17 mouse cellular contexts compared by ENCODE assay signal in genomic region chr6:23207791-23208190, GRCm38 (mm10). TPM values are rescaled to one million over a fixed set of nuclear protein-coding genes. Genes with fewer than 3 reads are reported as not detected.
DNase-seq lines count a peak whose midpoint lies in the region; ATAC-seq and TF ChIP-seq lines count a peak whose summit lies in the region.
"Had no signal": no experiment of that assay in that cellular context is flagged by ENCODE, and none has a peak within 500 bp of the region (broad histone marks: within the 10 kb centered on the region; RNA-seq: fewer than 3 reads in every experiment).

No protein-coding gene starts in this region.

- no peaks in the 10 kb centered on the region for H3K9me3 ChIP-seq in forebrain, embryonic 13.5 days (replicated peaks)
- no peaks in the 10 kb centered on the region for H3K9me3 ChIP-seq in forebrain, embryonic 15.5 days
- no peaks in the 10 kb centered on the region for H3K9me3 ChIP-seq in midbrain, embryonic 14.5 days (ENCODE audit: control insufficient read depth, low read length)
- H3K9me3 ChIP-seq in midbrain, embryonic 13.5 days = no peaks in the 10 kb centered on the region
- H3K9me3 ChIP-seq in forebrain, postnatal 0 days (ENCODE audit: low read length) = no peaks in the 10 kb centered on the region
- H3K9me3 ChIP-seq: heart, embryonic 15.5 days; liver, embryonic 12.5 days had no signal

- H3K27ac ChIP-seq in forebrain, embryonic 13.5 days = no peak overlapping the region
- H3K27ac ChIP-seq in forebrain, embryonic 15.5 days (replicated peaks) = no peak overlapping the region
- H3K27ac ChIP-seq in midbrain, embryonic 14.5 days (replicated peaks; ENCODE audit: low read depth, low read length) = no peak overlapping the region
- H3K27ac ChIP-seq in midbrain, embryonic 13.5 days = no peak overlapping the region
- no peak overlapping the region for H3K27ac ChIP-seq in forebrain, postnatal 0 days (ENCODE audit: low read depth, low read length)
- H3K27ac ChIP-seq: heart, embryonic 15.5 days; liver, embryonic 12.5 days had no signal

- H3K4me2 ChIP-seq in forebrain, embryonic 13.5 days = no peak overlapping the region
- H3K4me2 ChIP-seq in forebrain, embryonic 15.5 days (replicated peaks) = no peak overlapping the region
- H3K4me2 ChIP-seq in midbrain, embryonic 14.5 days (ENCODE audit: low read length) = no peak overlapping the region
- no peak overlapping the region for H3K4me2 ChIP-seq in midbrain, embryonic 13.5 days (replicated peaks)
- H3K4me2 ChIP-seq in forebrain, postnatal 0 days (ENCODE audit: low read depth) = no peak overlapping the region
- H3K4me2 ChIP-seq: heart, embryonic 15.5 days; liver, embryonic 12.5 days had no signal

- H3K9ac ChIP-seq in forebrain, embryonic 13.5 days = no peak overlapping the region
- H3K9ac ChIP-seq in forebrain, embryonic 15.5 days (replicated peaks) = no peak overlapping the region
- H3K9ac ChIP-seq in midbrain, embryonic 14.5 days (replicated peaks; ENCODE audit: low read length) = no peak overlapping the region
- no peak overlapping the region for H3K9ac ChIP-seq in midbrain, embryonic 13.5 days (replicated peaks)
- no peak overlapping the region for H3K9ac ChIP-seq in forebrain, postnatal 0 days
- H3K9ac ChIP-seq: heart, embryonic 15.5 days; liver, embryonic 12.5 days had no signal

- 51% methylated on average over 4 of the region's 4 CpGs for WGBS in forebrain, embryonic 13.5 days
- WGBS in forebrain, embryonic 15.5 days = 69% methylated on average over 4 of the region's 4 CpGs
- WGBS in midbrain, embryonic 14.5 days = 67% methylated on average over 4 of the region's 4 CpGs
- WGBS in midbrain, embryonic 13.5 days = 63% methylated on average over 4 of the region's 4 CpGs
- 62% methylated on average over 4 of the region's 4 CpGs for WGBS in forebrain, postnatal 0 days

- TF ChIP-seq CTCF in forebrain, postnatal 0 days (IDR thresholded peaks at IDR 0.05; ENCODE audit: low read depth) = peak; percentile 50

- H3K4me3 ChIP-seq in forebrain, embryonic 13.5 days = no peak overlapping the region
- no peak overlapping the region for H3K4me3 ChIP-seq in forebrain, embryonic 15.5 days
- no peak overlapping the region for H3K4me3 ChIP-seq in midbrain, embryonic 14.5 days (replicated peaks; ENCODE audit: low read depth, low read length)
- no peak overlapping the region for H3K4me3 ChIP-seq in midbrain, embryonic 13.5 days (replicated peaks)
- H3K4me3 ChIP-seq in forebrain, postnatal 0 days (ENCODE audit: low read depth, low read length) = no peak overlapping the region
- H3K4me3 ChIP-seq: heart, embryonic 15.5 days; liver, embryonic 12.5 days had no signal

- no peaks in the 10 kb centered on the region for H3K36me3 ChIP-seq in forebrain, embryonic 13.5 days (ENCODE audit: poor library complexity, severe bottlenecking)
- no peaks in the 10 kb centered on the region for H3K36me3 ChIP-seq in forebrain, embryonic 15.5 days
- no peaks in the 10 kb centered on the region for H3K36me3 ChIP-seq in midbrain, embryonic 14.5 days (ENCODE audit: control insufficient read depth, insufficient read depth, low read length)
- H3K36me3 ChIP-seq in midbrain, embryonic 13.5 days = no peaks in the 10 kb centered on the region
- no peaks in the 10 kb centered on the region for H3K36me3 ChIP-seq in forebrain, postnatal 0 days (ENCODE audit: insufficient read depth)
- H3K36me3 ChIP-seq: heart, embryonic 15.5 days; liver, embryonic 12.5 days had no signal

- no peaks in the 10 kb centered on the region for H3K27me3 ChIP-seq in forebrain, embryonic 13.5 days
- no peaks in the 10 kb centered on the region for H3K27me3 ChIP-seq in forebrain, embryonic 15.5 days
- no peaks in the 10 kb centered on the region for H3K27me3 ChIP-seq in midbrain, embryonic 14.5 days (ENCODE audit: control insufficient read depth, insufficient read depth, low read length)
- H3K27me3 ChIP-seq in midbrain, embryonic 13.5 days = no peaks in the 10 kb centered on the region
- H3K27me3 ChIP-seq in forebrain, postnatal 0 days (ENCODE audit: insufficient read depth, low read length) = no peaks in the 10 kb centered on the region; the same call in 1 of the 2 replicates
- H3K27me3 ChIP-seq: heart, embryonic 15.5 days; liver, embryonic 12.5 days had no signal

- H3K4me1 ChIP-seq in forebrain, embryonic 13.5 days = no peaks in the 10 kb centered on the region
- H3K4me1 ChIP-seq in forebrain, embryonic 15.5 days = no peaks in the 10 kb centered on the region
- H3K4me1 ChIP-seq in midbrain, embryonic 14.5 days (ENCODE audit: control insufficient read depth, insufficient read depth, low read length) = no peaks in the 10 kb centered on the region
- H3K4me1 ChIP-seq in midbrain, embryonic 13.5 days (replicated peaks) = no peaks in the 10 kb centered on the region
- H3K4me1 ChIP-seq in forebrain, postnatal 0 days (ENCODE audit: insufficient read depth) = no peaks in the 10 kb centered on the region
- H3K4me1 ChIP-seq: heart, embryonic 15.5 days; liver, embryonic 12.5 days had no signal

- peak; percentile 30; the same call in 1 of the 2 replicates for ATAC-seq in forebrain, embryonic 13.5 days
- no peak; the same call in 1 of the 2 replicates for ATAC-seq in forebrain, embryonic 15.5 days (replicated peaks)
- no peak; the same call in 1 of the 2 replicates for ATAC-seq in midbrain, embryonic 14.5 days (ENCODE audit: low FRiP score, low TSS enrichment)
- ATAC-seq in midbrain, embryonic 13.5 days = no peak
- ATAC-seq in forebrain, postnatal 0 days = peak; percentile 54; the same call in 1 of the 2 replicates
- ATAC-seq: liver, embryonic 12.5 days had no signal

- DNase-seq in layer of hippocampus, adult 11-12 months (ENCODE audit: low spot score) = peak; percentile 3
- DNase-seq in layer of hippocampus, postnatal 25 days (ENCODE audit: extremely low spot score in 1 of 2, low spot score in 1 of 2) = no peak
- DNase-seq in midbrain, embryonic 14.5 days = peak; percentile 15
- no peak for DNase-seq in forebrain, postnatal 0 days
- no peak for DNase-seq in yolk sac, embryonic 10.5 days (ENCODE audit: low spot score)
- DNase-seq: B cell, adult 2 months; cerebellum, postnatal 36 days; heart, adult 11 months; kidney, postnatal 14 days; lung, postnatal 36 days had no signal

RNA-seq across cellular contexts. Expression of gene Fezf1, which starts 40.4 kb away (rescaled TPM):
- 13.6 and 38.7 TPM in 2 replicates for polyA plus RNA-seq in forebrain, embryonic 13.5 days (2015; fragmentation: Nextera tagmentation; extraction: Ambion mirVana)
- polyA plus RNA-seq in forebrain, embryonic 15.5 days (2015; fragmentation: Nextera tagmentation; extraction: Ambion mirVana) = 7.1 and 13.1 TPM in 2 replicates
- not detected for total RNA-seq in layer of hippocampus, postnatal 25 days (2021)
- polyA plus RNA-seq in midbrain, embryonic 14.5 days (2014; fragmentation: Nextera tagmentation; extraction: Ambion mirVana) = not detected in 2 replicates
- polyA plus RNA-seq in midbrain, embryonic 13.5 days (2015; fragmentation: Nextera tagmentation; extraction: Ambion mirVana) = 2.9 and 4.7 TPM in 2 replicates
- 6.1 and 19.7 TPM in 2 replicates for total RNA-seq in forebrain, postnatal 0 days (2014; rRNA removed)
- polyA plus RNA-seq in forebrain, postnatal 0 days (2015; fragmentation: Nextera tagmentation; extraction: Ambion mirVana) = 4.5 and 10.0 TPM in 2 replicates
- total RNA-seq: adrenal gland, postnatal 36 days; MEL had no signal
- polyA plus RNA-seq: heart, embryonic 15.5 days; liver, embryonic 12.5 days had no signal

Comparison
In these comparisons a context has a peak if more than half of its experiments do, and no peak if none do; other contexts are left out.
1. ATAC-seq: peak in forebrain, embryonic 13.5 days (single experiment) and forebrain, postnatal 0 days (single experiment); none in forebrain, embryonic 15.5 days (single experiment), midbrain, embryonic 14.5 days (single experiment) and midbrain, embryonic 13.5 days (single experiment).
2. DNase-seq: peak in layer of hippocampus, adult 11-12 months (single experiment) and midbrain, embryonic 14.5 days (single experiment); none in layer of hippocampus, postnatal 25 days (0 of 2), forebrain, postnatal 0 days (single experiment) and yolk sac, embryonic 10.5 days (single experiment).